Mouse (Mus musculus) bone marrow, adult 2 months (tissue): Measurements from ENCODE around the gene Mnd1. TPM values are rescaled to one million over a fixed set of nuclear protein-coding genes. Genes with fewer than 3 reads are reported as not detected.

Source experiments
- H3K27ac ChIP-seq: fragments of 200-500 bp; 2 replicates; pipeline ENCODE4 v1.5.1; 2012; ENCODE audit warnings: low read depth, mild to moderate bottlenecking, control low read depth, inconsistent platforms, low read length; ENCODE audit not compliant: control insufficient read depth, poor library complexity, insufficient read depth
- H3K4me1 ChIP-seq: fragments of 200-500 bp; 2 replicates; pipeline ENCODE4 v1.6.1; 2011; ENCODE audit warnings: low read length; ENCODE audit not compliant: control insufficient read depth, insufficient read depth
- H3K4me3 ChIP-seq: fragments of 200-500 bp; replicated peaks from 2 replicates; pipeline ENCODE3; 2011; ENCODE audit warnings: mild to moderate bottlenecking, low read depth, low read length, control low read depth; ENCODE audit not compliant: control insufficient read depth
- CTCF ChIP-seq: fragments of 200-500 bp; IDR thresholded peaks from 2 replicates; pipeline ENCODE4 v1.5.1; 2011; ENCODE audit warnings: low read length, control low read depth; ENCODE audit not compliant: control insufficient read depth, insufficient read depth
- POLR2A ChIP-seq: fragments of 200-500 bp; IDR thresholded peaks from 2 replicates; pipeline ENCODE4 v1.6.1; 2011; ENCODE audit warnings: low read depth, mild to moderate bottlenecking, control low read depth, low read length, borderline replicate concordance; ENCODE audit not compliant: control insufficient read depth
- WGBS: fragments of 180-500 bp; shearing (Covaris S2); methylation state at CpG from one replicate; pipeline ENCODE4 v1.1.7; 2018; 5-methylcytosine and 5-hydroxymethylcytosine counted together
- polyA plus RNA-seq: library from polyadenylated mRNA; stranded (reverse); fragments of >200 nt; gene quantifications from 2 replicates; pipeline ENCODE4 v1.2.4, GENCODE M21; 2011; ENCODE audit warnings: low replicate concordance; ENCODE audit not compliant: missing spikeins, insufficient read depth, insufficient read length

The Mnd1 gene
- polyA plus RNA-seq, 1 experiment, result 11.7 TPM

- Histone ChIP-seq H3K4me1 (peaks cover 2% of the 10 kb centered on the region; the same call in 1 of the 2 replicates), H3K27ac (no peak overlapping the region), H3K4me3 (no peak overlapping the region)
- 3% methylated on average over 12 of the region's 12 CpGs for WGBS
- TF ChIP-seq POLR2A (no peak), CTCF (no peak)
These were observed 855 bp downstream of the Mnd1 start for GRCm38 (mm10) chr3:84154721-84155141.

- whole genome bisulfite sequencing, result 90% methylated on average over 3 of the region's 3 CpGs
These were observed 5.8 kb downstream of the Mnd1 start for GRCm38 (mm10) chr3:84149831-84150230.

GRCm38 (mm10) chr3:84140947-84141346 lies 14.6 kb downstream of the Mnd1 start:
- 89% methylated on average over 7 of the region's 7 CpGs for WGBS
- Histone ChIP-seq H3K4me1 (no peaks in the 10 kb centered on the region; the same call in 1 of the 2 replicates), H3K27ac (no peak overlapping the region), H3K4me3 (no peak overlapping the region)
- TF ChIP-seq POLR2A (no peak), CTCF (no peak)

More at GRCm38 (mm10) chr3:84149831-84150230, 5.8 kb downstream of the Mnd1 start:
- Histone ChIP-seq H3K4me1 (no peaks in the 10 kb centered on the region; the same call in 1 of the 2 replicates), H3K27ac (no peak overlapping the region), H3K4me3 (no peak overlapping the region)
- no peak for TF ChIP-seq CTCF
- no peak for TF ChIP-seq POLR2A

- TF ChIP-seq POLR2A (no peak), CTCF (no peak)
- 69% methylated on average over 7 of the region's 7 CpGs for WGBS
- Histone ChIP-seq H3K4me3 (no peak overlapping the region), H3K4me1 (no peaks in the 10 kb centered on the region; the same call in 1 of the 2 replicates), H3K27ac (no peak overlapping the region)
These were observed 19.1 kb downstream of the Mnd1 start for GRCm38 (mm10) chr3:84136509-84136908.

- Histone ChIP-seq H3K27ac (no peak overlapping the region; the same call in 1 of the 2 replicates), H3K4me3 (no peak overlapping the region), H3K4me1 (no peaks in the 10 kb centered on the region; the same call in 1 of the 2 replicates)
- TF ChIP-seq POLR2A (no peak), CTCF (no peak)
- 48% methylated on average over 6 of the region's 6 CpGs for WGBS
These were observed 19.7 kb downstream of the Mnd1 start for GRCm38 (mm10) chr3:84135933-84136332.

GRCm38 (mm10) chr3:84135387-84135786 lies 20.2 kb downstream of the Mnd1 start:
- WGBS, result 34% methylated on average over 9 of the region's 9 CpGs
- Histone ChIP-seq H3K27ac (no peak overlapping the region), H3K4me1 (no peaks in the 10 kb centered on the region; the same call in 1 of the 2 replicates), H3K4me3 (no peak overlapping the region)
- TF ChIP-seq POLR2A (no peak), CTCF (no peak)

DNA sequence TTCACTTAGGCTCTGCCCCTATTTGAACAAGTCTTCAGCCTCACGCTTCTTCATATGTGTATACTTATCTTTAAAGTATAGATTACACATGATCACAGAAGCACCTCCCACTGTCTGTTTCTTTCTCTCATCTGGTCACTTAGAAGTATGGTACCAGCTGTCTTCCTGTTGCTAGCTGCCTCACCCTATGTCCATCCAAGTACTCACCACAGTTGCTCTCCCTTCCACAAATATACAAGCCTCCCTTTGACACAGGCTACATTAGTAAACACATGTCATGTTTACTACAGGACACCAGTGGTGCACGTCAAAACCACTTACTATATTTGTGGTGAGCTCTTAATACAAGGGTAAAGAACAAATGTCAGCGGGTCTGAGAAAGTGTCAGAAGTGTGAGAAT lies 24.2 kb downstream of the Mnd1 start:
- no peak overlapping the region for H3K4me3 ChIP-seq
- H3K4me1 ChIP-seq, result peaks cover 3% of the 10 kb centered on the region
- no peak overlapping the region for H3K27ac ChIP-seq
- TF ChIP-seq CTCF (no peak), POLR2A (no peak)
- WGBS, result 78% methylated on average over 3 of the region's 3 CpGs

GRCm38 (mm10) chr3:84130776-84131175 lies 24.8 kb downstream of the Mnd1 start:
- no peak overlapping the region for H3K27ac ChIP-seq
- no peak for TF ChIP-seq POLR2A
- no peak for TF ChIP-seq CTCF
- no peak overlapping the region for H3K4me3 ChIP-seq
- WGBS, result 90% methylated on average over 5 of the region's 5 CpGs
- H3K4me1 ChIP-seq, result peaks cover 3% of the 10 kb centered on the region
